Mouse (Mus musculus): Measurements from ENCODE around the gene Cblb. TPM values are rescaled to one million over a fixed set of nuclear protein-coding genes. Genes with fewer than 3 reads are reported as not detected.

Cblb gene
- polyA plus RNA-seq, 1 experiment from 2014 or later, result 8.7 TPM

GRCm38 (mm10) chr16:52080619-52081395, 49.8 kb downstream of the Cblb start:
- Histone ChIP-seq H3K4me3 (ENCODE audit: low read depth, low read length) (no peak overlapping the region), H3K4me2 (replicated peaks; ENCODE audit: low read depth, low read length) (no peak overlapping the region), H3K4me1 (ENCODE audit: insufficient read depth, low read depth, low read length) (peaks cover 16% of the 10 kb centered on the region; the same call in 1 of the 2 replicates), H3K9me3 (ENCODE audit: low read length) (no peaks in the 10 kb centered on the region), H3K27me3 (replicated peaks; ENCODE audit: insufficient read depth, low read length) (no peaks in the 10 kb centered on the region), H3K36me3 (ENCODE audit: insufficient read depth, low read length) (no peaks in the 10 kb centered on the region), H3K9ac (replicated peaks; ENCODE audit: low read depth) (no peak overlapping the region), H3K27ac (ENCODE audit: low read length) (no peak overlapping the region)
- DNase-seq (ENCODE audit: low spot score), result no peak
- no peak for TF ChIP-seq CTCF (IDR thresholded peaks at IDR 0.05)
- no peak for TF ChIP-seq EP300 (IDR thresholded peaks at IDR 0.05)
- ATAC-seq, result no peak
- WGBS, result 66% methylated on average over 11 of the region's 11 CpGs

- H3K4me3 ChIP-seq (ENCODE audit: low read depth, low read length), result no peak overlapping the region
- no peak for TF ChIP-seq CTCF (IDR thresholded peaks at IDR 0.05)
- peak; percentile 35; the same call in 1 of the 2 replicates for TF ChIP-seq EP300 (IDR thresholded peaks at IDR 0.05)
- no peak overlapping the region for H3K9ac ChIP-seq (replicated peaks; ENCODE audit: low read depth)
- peaks cover 16% of the 10 kb centered on the region; the same call in 1 of the 2 replicates for H3K4me1 ChIP-seq (ENCODE audit: insufficient read depth, low read depth, low read length)
- ATAC-seq (peak; percentile 48; the same call in 1 of the 2 replicates), DNase-seq (ENCODE audit: low spot score) (peak; percentile 43)
- H3K9me3 ChIP-seq (ENCODE audit: low read length), result no peaks in the 10 kb centered on the region
- no peaks in the 10 kb centered on the region for H3K36me3 ChIP-seq (ENCODE audit: insufficient read depth, low read length)
- H3K27ac ChIP-seq (ENCODE audit: low read length), result no peak overlapping the region
- H3K27me3 ChIP-seq (replicated peaks; ENCODE audit: insufficient read depth, low read length), result no peaks in the 10 kb centered on the region
- no peak overlapping the region for H3K4me2 ChIP-seq (replicated peaks; ENCODE audit: low read depth, low read length)
- 14% methylated on average over 3 of the region's 3 CpGs for WGBS
Measured at GRCm38 (mm10) chr16:52081756-52082155, 50.7 kb downstream of the Cblb start.

- 60% methylated on average over 9 of the region's 9 CpGs for WGBS
- DNase-seq (ENCODE audit: low spot score) (peak; percentile 74), ATAC-seq (peak; percentile 94)
- H3K4me3 ChIP-seq (ENCODE audit: low read depth, low read length), result no peak overlapping the region
- H3K27ac ChIP-seq (ENCODE audit: low read length), result peak overlapping the region; percentile 69
- H3K4me1 ChIP-seq (ENCODE audit: insufficient read depth, low read depth, low read length), result peaks cover 4% of the 10 kb centered on the region; the same call in 1 of the 2 replicates
- no peak overlapping the region for H3K4me2 ChIP-seq (replicated peaks; ENCODE audit: low read depth, low read length)
- no peak overlapping the region for H3K9ac ChIP-seq (replicated peaks; ENCODE audit: low read depth)
- H3K36me3 ChIP-seq (ENCODE audit: insufficient read depth, low read length), result no peaks in the 10 kb centered on the region
- H3K27me3 ChIP-seq (replicated peaks; ENCODE audit: insufficient read depth, low read length), result no peaks in the 10 kb centered on the region
- no peaks in the 10 kb centered on the region for H3K9me3 ChIP-seq (ENCODE audit: low read length)
- TF ChIP-seq CTCF (IDR thresholded peaks at IDR 0.05), result no peak
- peak; percentile 96 for TF ChIP-seq EP300 (IDR thresholded peaks at IDR 0.05)
Measured at GRCm38 (mm10) chr16:52086793-52087450, 55.9 kb downstream of the Cblb start.

- no peak overlapping the region for H3K27ac ChIP-seq (ENCODE audit: low read length)
- H3K9me3 ChIP-seq (ENCODE audit: low read length), result no peaks in the 10 kb centered on the region
- H3K36me3 ChIP-seq (ENCODE audit: insufficient read depth, low read length), result no peaks in the 10 kb centered on the region
- H3K27me3 ChIP-seq (replicated peaks; ENCODE audit: insufficient read depth, low read length), result no peaks in the 10 kb centered on the region
- H3K9ac ChIP-seq (replicated peaks; ENCODE audit: low read depth), result no peak overlapping the region
- 82% methylated on average over 4 of the region's 4 CpGs for WGBS
- DNase-seq (ENCODE audit: low spot score) (no peak), ATAC-seq (no peak)
- no peak overlapping the region for H3K4me3 ChIP-seq (ENCODE audit: low read depth, low read length)
- H3K4me1 ChIP-seq (ENCODE audit: insufficient read depth, low read depth, low read length), result peaks cover 14% of the 10 kb centered on the region
- no peak overlapping the region for H3K4me2 ChIP-seq (replicated peaks; ENCODE audit: low read depth, low read length)
- no peak for TF ChIP-seq EP300 (IDR thresholded peaks at IDR 0.05)
- no peak for TF ChIP-seq CTCF (IDR thresholded peaks at IDR 0.05)
Measured at GRCm38 (mm10) chr16:52089354-52089753, 58.3 kb downstream of the Cblb start.

DNA sequence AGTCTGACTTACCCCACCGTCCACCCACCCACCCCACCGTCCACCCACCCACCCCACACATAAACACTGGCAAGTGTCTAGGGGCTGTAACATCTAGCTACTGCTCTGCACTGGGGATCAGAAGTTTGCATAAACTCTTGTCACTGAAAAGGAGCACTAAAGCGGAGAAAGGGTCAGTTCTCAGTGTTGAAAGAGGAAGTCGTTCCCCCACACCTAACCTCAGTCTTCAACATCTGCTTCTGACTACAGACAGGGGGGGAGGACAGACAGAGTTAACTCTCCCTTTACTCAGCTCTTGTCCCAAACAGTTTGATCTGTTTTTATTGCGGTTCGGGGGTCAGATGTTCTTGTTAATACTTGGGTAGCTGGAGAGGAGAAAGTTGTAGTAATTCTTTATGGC, 59.9 kb downstream of the Cblb start:
- H3K27ac ChIP-seq (ENCODE audit: low read length), result no peak overlapping the region
- H3K4me2 ChIP-seq (replicated peaks; ENCODE audit: low read depth, low read length), result no peak overlapping the region
- H3K36me3 ChIP-seq (ENCODE audit: insufficient read depth, low read length), result no peaks in the 10 kb centered on the region
- H3K4me3 ChIP-seq (ENCODE audit: low read depth, low read length), result no peak overlapping the region
- H3K27me3 ChIP-seq (replicated peaks; ENCODE audit: insufficient read depth, low read length), result no peaks in the 10 kb centered on the region
- WGBS, result 44% methylated on average over 6 of the region's 6 CpGs
- peaks cover 28% of the 10 kb centered on the region for H3K4me1 ChIP-seq (ENCODE audit: insufficient read depth, low read depth, low read length)
- DNase-seq (ENCODE audit: low spot score), result peak; percentile 35
- no peaks in the 10 kb centered on the region for H3K9me3 ChIP-seq (ENCODE audit: low read length)
- no peak overlapping the region for H3K9ac ChIP-seq (replicated peaks; ENCODE audit: low read depth)
- TF ChIP-seq EP300 (IDR thresholded peaks at IDR 0.05), result no peak
- TF ChIP-seq CTCF (IDR thresholded peaks at IDR 0.05), result no peak
- ATAC-seq, result no peak
